Mouse (Mus musculus): Measurements from ENCODE around the gene Plxdc1.
A peak's percentile ranks its signal among the peaks of the same experiment; 100 is the strongest.

GRCm38 (mm10) chr11:97883542-97883917, 102.7 kb downstream of the Plxdc1 start:
- TF ChIP-seq CTCF (IDR thresholded peaks at IDR 0.05; ENCODE audit: low read depth) (no peak), EP300 (IDR thresholded peaks at IDR 0.05; ENCODE audit: low read depth) (0 out of 2 replicates have a peak, but pooled peaks have one; percentile 19)

All from liver, embryonic 14.5 days (tissue).